ENCODE assay signal across 13 mouse cellular contexts in genomic region chr12:9657793-9658192, GRCm38 (mm10).
DNase-seq lines count a peak whose midpoint lies in the region; TF ChIP-seq lines count a peak whose summit lies in the region.
"Had no signal": no experiment of that assay in that cellular context is flagged by ENCODE, and none has a peak within 500 bp of the region (broad histone marks: within the 10 kb centered on the region; RNA-seq: fewer than 3 reads in every experiment).

No protein-coding gene starts in this region.

- H3K4me3 ChIP-seq in gastrocnemius, adult 2 months, result no peak overlapping the region
- H3K4me3 ChIP-seq: erythroblast, embryonic 14.5 days; heart, adult 2 months; limb, embryonic 12.5 days; midbrain, embryonic 12.5 days; stomach, embryonic 15.5 days had no signal

- H3K27ac ChIP-seq in gastrocnemius, adult 2 months, result no peak overlapping the region
- H3K27ac ChIP-seq: heart, adult 2 months; limb, embryonic 12.5 days; midbrain, embryonic 12.5 days; stomach, embryonic 15.5 days had no signal

- peak; percentile 3 to 6 for DNase-seq in cerebellum, postnatal 36 days
- DNase-seq in cerebellum, adult 11-12 months, result no peak
- DNase-seq in kidney, adult 11 months, result peak; percentile 6
- DNase-seq in kidney, adult 18-20 months, result no peak
- peak; percentile 13 for DNase-seq in embryo, embryonic 11 days
- peak; percentile 6 for DNase-seq in kidney, postnatal 14 days
- no peak for DNase-seq in gastrocnemius, adult 2 months
- no peak for DNase-seq in gastrocnemius, postnatal 36 days

- intact Hi-C loops in gastrocnemius, adult 2 months (cut with DNase I), result no loop called here
- intact Hi-C loops in gastrocnemius, postnatal 36 days (cut with DNase I), result no loop called here

- no peak for TF ChIP-seq CTCF in gastrocnemius, adult 2 months (IDR thresholded peaks at IDR 0.05)

Comparison
In these comparisons a context has a peak if more than half of its experiments do, and no peak if none do; other contexts are left out.
1. DNase-seq: peak in cerebellum, postnatal 36 days (2 of 2), kidney, adult 11 months (single experiment), embryo, embryonic 11 days (single experiment) and kidney, postnatal 14 days (single experiment); none in cerebellum, adult 11-12 months (single experiment), kidney, adult 18-20 months (single experiment), gastrocnemius, adult 2 months (single experiment) and gastrocnemius, postnatal 36 days (0 of 2).